Mouse (Mus musculus): Measurements from ENCODE around the gene Ermard.

- TF ChIP-seq CTCF (IDR thresholded peaks at IDR 0.05; ENCODE audit: control insufficient read depth, insufficient read depth, insufficient read length) (no peak), CEBPB (IDR thresholded peaks at IDR 0.05; ENCODE audit: low read depth) (no peak), MYOG (IDR thresholded peaks at IDR 0.05; ENCODE audit: control insufficient read depth, extremely low read depth, insufficient read length) (no peak), FOSL1 (IDR thresholded peaks at IDR 0.05; ENCODE audit: insufficient read depth, low read length, poor library complexity, severe bottlenecking) (peak; percentile 34)
Observed at GRCm38 (mm10) chr17:15068040-15068792, 27.2 kb downstream of the Ermard start.
